In the genomic region with DNA sequence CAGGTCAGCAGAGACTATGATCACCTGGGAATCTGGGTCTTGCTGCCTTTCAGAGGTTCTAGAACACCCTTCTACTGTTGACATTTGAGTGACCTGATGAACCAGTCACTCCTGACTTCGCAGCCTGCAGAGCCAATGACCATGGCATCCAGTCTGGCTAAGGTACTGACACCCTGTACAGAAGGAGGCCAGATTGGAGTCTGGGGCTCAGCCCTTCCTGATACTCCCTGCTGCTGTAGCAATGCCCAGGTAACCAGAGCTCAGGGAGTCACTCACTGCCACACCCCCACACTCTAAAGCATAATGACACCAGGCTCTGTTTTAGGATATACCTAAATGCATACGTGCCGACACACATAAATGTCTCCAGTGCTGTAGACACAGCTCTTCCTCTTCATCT, we compare ENCODE assay signal across 22 mouse cellular contexts. TPM values are rescaled to one million over a fixed set of nuclear protein-coding genes. Genes with fewer than 3 reads are reported as not detected.
A peak's percentile ranks its signal among the peaks of the same experiment; 100 is the strongest.
DNase-seq lines count a peak whose midpoint lies in the region; ATAC-seq and TF ChIP-seq lines count a peak whose summit lies in the region.
"Not testable (repeated sequence)": the region's sequence is repeated elsewhere in the genome, so short reads cannot be mapped to it uniquely, and the experiment has no call there.
"Had no signal": no experiment of that assay in that cellular context is flagged by ENCODE, and none has a peak within 500 bp of the region (broad histone marks: within the 10 kb centered on the region; RNA-seq: fewer than 3 reads in every experiment).

No protein-coding gene starts in this region.

- WGBS in kidney, embryonic 14.5 days = 54% methylated on average over 1 of the region's 3 CpGs
- WGBS in kidney, embryonic 16.5 days = 59% methylated on average over 1 of the region's 3 CpGs
- 22% methylated on average over 1 of the region's 3 CpGs for WGBS in liver, adult 2 months
- WGBS in liver, postnatal 0 days (ENCODE audit: insufficient replicate concordance) = 80% methylated on average over 1 of the region's 3 CpGs

- TF ChIP-seq CTCF in liver, adult 2 months (IDR thresholded peaks at IDR 0.05; ENCODE audit: low read depth, low read length); liver, postnatal 0 days (IDR thresholded peaks at IDR 0.05; ENCODE audit: low read depth): not testable (repeated sequence)

- peak; percentile 53; the same call in 1 of the 2 replicates for ATAC-seq in kidney, embryonic 14.5 days (ENCODE audit: low FRiP score, low TSS enrichment)
- peak; percentile 32; the same call in 1 of the 2 replicates for ATAC-seq in kidney, embryonic 16.5 days (ENCODE audit: low FRiP score, low TSS enrichment)
- ATAC-seq in liver, postnatal 0 days = not testable (repeated sequence)

- H3K79me2 ChIP-seq in liver, adult 2 months (ENCODE audit: control insufficient read depth, insufficient read depth, low read length) = not testable (repeated sequence)

- H3K27me3 ChIP-seq in kidney, embryonic 14.5 days (ENCODE audit: control insufficient read depth, insufficient read depth, low read length); kidney, embryonic 16.5 days (ENCODE audit: insufficient read depth, low read length); liver, adult 2 months (ENCODE audit: control insufficient read depth, insufficient read depth, low read length); liver, postnatal 0 days (ENCODE audit: insufficient read depth, low read length): not testable (repeated sequence)

- not testable (repeated sequence) for H3K4me1 ChIP-seq in kidney, embryonic 14.5 days (ENCODE audit: control insufficient read depth, insufficient read depth, low read length); kidney, embryonic 16.5 days (ENCODE audit: insufficient read depth, low read length); liver, adult 2 months (ENCODE audit: control insufficient read depth, insufficient read depth, low read length); liver, postnatal 0 days (ENCODE audit: insufficient read depth)

- TF ChIP-seq POLR2A in liver, adult 2 months (IDR thresholded peaks at IDR 0.05; ENCODE audit: extremely low read depth, insufficient read depth, low read length) = not testable (repeated sequence)

- H3K27ac ChIP-seq in kidney, embryonic 14.5 days (ENCODE audit: low read depth, low read length); kidney, embryonic 16.5 days (ENCODE audit: low read length); liver, adult 2 months (replicated peaks; ENCODE audit: insufficient read depth, low read depth, low read length): not testable (repeated sequence)
- peak overlapping the region; percentile 55; the same call in 1 of the 2 replicates for H3K27ac ChIP-seq in liver, postnatal 0 days (ENCODE audit: low read depth)

- H3K4me3 ChIP-seq in kidney, embryonic 14.5 days (ENCODE audit: low read length); kidney, embryonic 16.5 days (ENCODE audit: low read length); liver, adult 2 months (ENCODE audit: insufficient read depth, low read depth, low read length); liver, postnatal 0 days (ENCODE audit: low read depth, low read length): not testable (repeated sequence)

- not testable (repeated sequence) for H3K4me2 ChIP-seq in kidney, embryonic 14.5 days (replicated peaks; ENCODE audit: low read depth, low read length); kidney, embryonic 16.5 days (replicated peaks; ENCODE audit: low read depth, low read length); liver, postnatal 0 days (ENCODE audit: low read depth, low read length)

- H3K9ac ChIP-seq in kidney, embryonic 14.5 days (ENCODE audit: low read depth, low read length); kidney, embryonic 16.5 days (replicated peaks; ENCODE audit: low read length); liver, adult 2 months (ENCODE audit: low read depth, low read length); liver, postnatal 0 days (replicated peaks): not testable (repeated sequence)

- H3K9me3 ChIP-seq in kidney, embryonic 14.5 days (ENCODE audit: control insufficient read depth, low read length); kidney, embryonic 16.5 days (ENCODE audit: low read length); liver, postnatal 0 days (ENCODE audit: low read length): not testable (repeated sequence)

- not testable (repeated sequence) for H3K36me3 ChIP-seq in kidney, embryonic 14.5 days (ENCODE audit: control insufficient read depth, insufficient read depth, low read length); kidney, embryonic 16.5 days (ENCODE audit: insufficient read depth, low read length); liver, adult 2 months (ENCODE audit: control insufficient read depth, insufficient read depth, low read length); liver, postnatal 0 days (replicated peaks; ENCODE audit: insufficient read depth, low read length)

- peak; percentile 3 for DNase-seq in heart, adult 11 months
- peak; percentile 31 for DNase-seq in liver, adult 2 months (ENCODE audit: extremely low read depth, low read depth, low spot score)
- DNase-seq in liver, postnatal 0 days = not testable (repeated sequence)

- TF ChIP-seq EP300 in liver, postnatal 0 days (IDR thresholded peaks at IDR 0.05; ENCODE audit: low read depth) = not testable (repeated sequence)

RNA-seq across cellular contexts. Expression of gene Unc93a2, which starts 2.6 kb away (rescaled TPM):
- polyA plus RNA-seq in kidney, embryonic 14.5 days (2014; fragmentation: Nextera tagmentation; extraction: Ambion mirVana) = not detected in 2 replicates
- polyA plus RNA-seq in kidney, embryonic 16.5 days (2015; fragmentation: Nextera tagmentation; extraction: Ambion mirVana) = not detected in 2 replicates
- total RNA-seq in liver, adult 2 months (2014; rRNA removed) = 2.4 and 4.4 TPM in 2 replicates
- 3.4 and 4.5 TPM in 2 replicates for polyA plus RNA-seq in liver, adult 2 months (2012; rRNA removed)
- 3.3 and 3.4 TPM in 2 replicates for polyA plus RNA-seq in liver, postnatal 0 days (2015; fragmentation: Nextera tagmentation; extraction: Ambion mirVana)
- polyA plus RNA-seq: activated CD4-positive, CD25-positive, alpha-beta regulatory T cell, adult 4 months; CD4-positive, CD25-positive, alpha-beta regulatory T cell, adult 4 months; cerebellum, adult 2 months; cortical plate, adult 2 months; embryonic facial prominence, embryonic 10.5 days; embryonic facial prominence, embryonic 12.5 days; embryonic facial prominence, embryonic 14.5 days; forebrain, embryonic 11.5 days; forebrain, embryonic 13.5 days; forebrain, embryonic 15.5 days; G1E had no signal

RNA-seq across cellular contexts. Expression of gene Gm49630, which starts 10.9 kb away (rescaled TPM):
- not detected in 2 replicates for polyA plus RNA-seq in kidney, embryonic 14.5 days (2014; fragmentation: Nextera tagmentation; extraction: Ambion mirVana)
- not detected in 2 replicates for polyA plus RNA-seq in kidney, embryonic 16.5 days (2015; fragmentation: Nextera tagmentation; extraction: Ambion mirVana)
- total RNA-seq in liver, adult 2 months (2014; rRNA removed) = not detected in 2 replicates
- polyA plus RNA-seq in liver, adult 2 months (2012; rRNA removed) = not detected in 2 replicates
- 0.13 TPM in 1 of 2 replicates, not detected in the other for polyA plus RNA-seq in liver, postnatal 0 days (2015; fragmentation: Nextera tagmentation; extraction: Ambion mirVana)
- total RNA-seq: adrenal gland, adult 18-20 months; adrenal gland, adult 8-10 months; adrenal gland, postnatal 14 days; adrenal gland, postnatal 36 days; CH12.LX; G1E had no signal
- polyA plus RNA-seq: activated CD4-positive, CD25-positive, alpha-beta regulatory T cell, adult 4 months; CD4-positive, CD25-positive, alpha-beta regulatory T cell, adult 4 months; cerebellum, adult 2 months; cortical plate, adult 2 months; embryonic facial prominence, embryonic 10.5 days; embryonic facial prominence, embryonic 12.5 days; embryonic facial prominence, embryonic 14.5 days; forebrain, embryonic 11.5 days; forebrain, embryonic 13.5 days; forebrain, embryonic 15.5 days; G1E; Patski had no signal

RNA-seq across cellular contexts. Expression of gene Ttll2, which starts 30.2 kb away (rescaled TPM):
- polyA plus RNA-seq in kidney, embryonic 14.5 days (2014; fragmentation: Nextera tagmentation; extraction: Ambion mirVana) = not detected in 2 replicates
- not detected in 2 replicates for polyA plus RNA-seq in kidney, embryonic 16.5 days (2015; fragmentation: Nextera tagmentation; extraction: Ambion mirVana)
- 0.34 TPM in 1 of 2 replicates, not detected in the other for total RNA-seq in liver, adult 2 months (2014; rRNA removed)
- polyA plus RNA-seq in liver, adult 2 months (2012; rRNA removed) = 0.07 and 0.14 TPM in 2 replicates
- polyA plus RNA-seq in liver, postnatal 0 days (2015; fragmentation: Nextera tagmentation; extraction: Ambion mirVana) = not detected in 2 replicates
- total RNA-seq: adrenal gland, adult 18-20 months; adrenal gland, postnatal 14 days; CH12.LX; G1E had no signal
- polyA plus RNA-seq: activated CD4-positive, CD25-positive, alpha-beta regulatory T cell, adult 4 months; CD4-positive, CD25-positive, alpha-beta regulatory T cell, adult 4 months; cerebellum, adult 2 months; cortical plate, adult 2 months; embryonic facial prominence, embryonic 10.5 days; embryonic facial prominence, embryonic 12.5 days; embryonic facial prominence, embryonic 14.5 days; forebrain, embryonic 11.5 days; forebrain, embryonic 13.5 days; forebrain, embryonic 15.5 days; G1E had no signal

RNA-seq across cellular contexts. Expression of gene Tcp10a, which starts 58.3 kb away (rescaled TPM):
- polyA plus RNA-seq in kidney, embryonic 14.5 days (2014; fragmentation: Nextera tagmentation; extraction: Ambion mirVana) = not detected in 2 replicates
- polyA plus RNA-seq in kidney, embryonic 16.5 days (2015; fragmentation: Nextera tagmentation; extraction: Ambion mirVana) = not detected in 2 replicates
- total RNA-seq in liver, adult 2 months (2014; rRNA removed) = not detected in 2 replicates
- polyA plus RNA-seq in liver, adult 2 months (2012; rRNA removed) = 0.07 TPM in 1 of 2 replicates, not detected in the other
- polyA plus RNA-seq in liver, postnatal 0 days (2015; fragmentation: Nextera tagmentation; extraction: Ambion mirVana) = not detected in 2 replicates
- total RNA-seq: adrenal gland, postnatal 14 days; CH12.LX had no signal
- polyA plus RNA-seq: activated CD4-positive, CD25-positive, alpha-beta regulatory T cell, adult 4 months; CD4-positive, CD25-positive, alpha-beta regulatory T cell, adult 4 months; cortical plate, adult 2 months; embryonic facial prominence, embryonic 10.5 days; embryonic facial prominence, embryonic 12.5 days; embryonic facial prominence, embryonic 14.5 days; forebrain, embryonic 11.5 days; forebrain, embryonic 13.5 days; forebrain, embryonic 15.5 days; G1E had no signal
